Mouse (Mus musculus) hindbrain, embryonic 10.5 days (tissue): Measurements from ENCODE around the gene Ezh1. TPM values are rescaled to one million over a fixed set of nuclear protein-coding genes. Genes with fewer than 3 reads are reported as not detected.

Source experiments
- DNase-seq: peaks from one replicate; pipeline ENCODE4 v3.0.0-alpha.2; 2017; ENCODE audit warnings: low spot score
- H3K27ac ChIP-seq: fragments of 300-500 bp; sonication (generic); 2 replicates; pipeline ENCODE4 v1.5.1; 2016; ENCODE audit warnings: mild to moderate bottlenecking, moderate library complexity
- H3K27me3 ChIP-seq: fragments of 300-500 bp; sonication (generic); 2 replicates; pipeline ENCODE4 v1.6.1; 2016; ENCODE audit warnings: mild to moderate bottlenecking; ENCODE audit not compliant: poor library complexity, insufficient read depth, severe bottlenecking
- H3K36me3 ChIP-seq: fragments of 300-500 bp; sonication (generic); 2 replicates; pipeline ENCODE4 v1.6.1; 2016; ENCODE audit warnings: mild to moderate bottlenecking, moderate library complexity
- H3K4me1 ChIP-seq: fragments of 300-500 bp; sonication (generic); replicated peaks from 2 replicates; pipeline ENCODE4 v1.6.1; 2016; ENCODE audit warnings: mild to moderate bottlenecking
- H3K4me3 ChIP-seq: fragments of 300-500 bp; sonication (generic); 2 replicates; pipeline ENCODE4 v1.5.1; 2016; ENCODE audit warnings: mild to moderate bottlenecking, moderate library complexity
- H3K9me3 ChIP-seq: fragments of 300-500 bp; sonication (generic); 2 replicates; pipeline ENCODE4 v1.6.1; 2016; ENCODE audit warnings: mild to moderate bottlenecking, moderate library complexity
- WGBS: fragments of 180-500 bp; shearing (Covaris S2); methylation state at CpG from one replicate; pipeline ENCODE4 v1.1.7; 2016; 5-methylcytosine and 5-hydroxymethylcytosine counted together
- polyA plus RNA-seq: library from polyadenylated mRNA; unstranded; fragments of >200 nt; fragmentation: Nextera tagmentation; extraction: Ambion mirVana; gene quantifications from 2 replicates; pipeline ENCODE4 v1.2.1, GENCODE M21; 2016

Gene Ezh1
- polyA plus RNA-seq = 13.1 TPM in 2 replicates

- 3% methylated on average over 56 of the region's 56 CpGs for WGBS
- H3K4me3 ChIP-seq = peak within 1 kb of the TSS; percentile 88
- H3K27ac ChIP-seq = peak within 1 kb of the TSS; percentile 89
- H3K9me3 ChIP-seq = no peaks in the 10 kb centered on the region
- H3K36me3 ChIP-seq = no peaks in the 10 kb centered on the region
- peaks cover 36% of the 10 kb centered on the region for H3K4me1 ChIP-seq
- peaks cover 9% of the 10 kb centered on the region; the same call in 1 of the 2 replicates for H3K27me3 ChIP-seq
- peak; percentile 84 for DNase-seq
Measured at GRCm38 (mm10) chr11:101226065-101226701, at the start of gene Ezh1. Gene Ezh1, minus strand, starts transcription at chr11:101226463.

- DNase-seq = no peak
- peaks cover 33% of the 10 kb centered on the region for H3K27me3 ChIP-seq
Measured at GRCm38 (mm10) chr11:101275309-101275708, 49.0 kb upstream of the Ezh1 start.

GRCm38 (mm10) chr11:101272446-101272845 lies 46.2 kb upstream of the Ezh1 start:
- peaks cover 30% of the 10 kb centered on the region for H3K4me1 ChIP-seq
- WGBS = 87% methylated on average over 3 of the region's 3 CpGs
- H3K27me3 ChIP-seq = peaks cover 36% of the 10 kb centered on the region
- peaks cover 16% of the 10 kb centered on the region for H3K36me3 ChIP-seq
- H3K4me3 ChIP-seq = no peak overlapping the region
- no peak for DNase-seq
- H3K9me3 ChIP-seq = no peaks in the 10 kb centered on the region
- no peak overlapping the region for H3K27ac ChIP-seq

More at GRCm38 (mm10) chr11:101275309-101275708, 49.0 kb upstream of the Ezh1 start:
- 76% methylated on average over 4 of the region's 4 CpGs for WGBS
- Histone ChIP-seq H3K27ac (no peak overlapping the region), H3K36me3 (peaks cover 16% of the 10 kb centered on the region), H3K4me1 (peaks cover 39% of the 10 kb centered on the region), H3K4me3 (no peak overlapping the region), H3K9me3 (no peaks in the 10 kb centered on the region)

GRCm38 (mm10) chr11:101269577-101270116 lies 43.4 kb upstream of the Ezh1 start:
- 34% methylated on average over 10 of the region's 10 CpGs for WGBS
- Histone ChIP-seq H3K27ac (no peak overlapping the region; the same call in 1 of the 2 replicates), H3K36me3 (no peaks in the 10 kb centered on the region), H3K9me3 (no peaks in the 10 kb centered on the region), H3K4me1 (peaks cover 24% of the 10 kb centered on the region), H3K27me3 (peaks cover 41% of the 10 kb centered on the region), H3K4me3 (0 out of 2 replicates have a peak overlapping the region, but pooled peaks have one; percentile 18)
- peak; percentile 39 for DNase-seq

DNA sequence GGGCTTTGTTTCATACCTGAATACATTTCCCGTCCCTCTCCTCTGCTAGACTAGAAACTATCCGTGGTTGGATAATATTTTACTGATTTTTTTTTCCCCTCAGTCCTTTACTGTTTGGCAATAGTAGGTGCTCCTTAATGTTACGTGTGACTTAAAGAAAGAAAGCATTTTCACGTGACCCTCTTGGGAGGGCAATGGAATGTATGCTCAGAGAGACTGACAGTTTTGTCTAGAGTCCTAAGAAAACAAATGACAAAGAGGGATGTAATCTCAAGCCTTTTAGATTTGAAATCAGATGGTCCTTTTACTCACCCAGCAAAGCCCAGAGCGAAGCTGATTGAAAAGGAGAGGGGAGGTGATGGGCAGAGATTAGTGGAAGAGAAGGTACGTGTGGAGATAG lies 39.6 kb upstream of the Ezh1 start:
- no peak for DNase-seq
- Histone ChIP-seq H3K27me3 (peaks cover 77% of the 10 kb centered on the region), H3K9me3 (no peaks in the 10 kb centered on the region), H3K36me3 (no peaks in the 10 kb centered on the region), H3K4me3 (0 out of 2 replicates have a peak overlapping the region, but pooled peaks have one; percentile 53), H3K4me1 (peaks cover 58% of the 10 kb centered on the region), H3K27ac (no peak overlapping the region)
- WGBS = 18% methylated on average over 6 of the region's 6 CpGs

DNA sequence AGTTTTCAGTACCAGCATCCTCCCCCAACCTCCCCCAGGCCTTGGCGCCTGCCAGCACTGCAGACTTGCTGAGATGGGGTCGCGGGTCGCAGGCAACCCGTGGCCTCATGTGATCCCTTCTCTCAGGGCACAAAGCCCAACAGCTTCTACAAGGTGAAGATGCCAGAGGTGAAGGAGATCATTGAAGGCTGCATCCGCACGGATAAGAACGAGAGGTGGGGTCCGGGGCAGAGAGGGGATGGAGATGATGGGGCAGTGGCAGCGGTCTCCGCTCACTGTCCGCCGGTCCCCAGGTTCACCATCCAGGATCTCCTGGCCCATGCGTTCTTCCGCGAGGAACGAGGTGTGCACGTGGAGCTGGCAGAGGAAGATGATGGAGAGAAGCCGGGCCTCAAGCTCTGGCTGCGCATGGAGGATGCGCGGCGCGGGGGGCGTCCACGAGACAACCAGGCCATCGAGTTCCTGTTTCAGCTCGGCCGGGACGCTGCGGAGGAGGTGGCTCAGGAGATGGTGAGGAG lies 38.8 kb upstream of the Ezh1 start:
- H3K36me3 ChIP-seq = no peaks in the 10 kb centered on the region
- H3K27me3 ChIP-seq = peaks cover 80% of the 10 kb centered on the region
- 2% methylated on average over 31 of the region's 31 CpGs for WGBS
- H3K27ac ChIP-seq = peak overlapping the region; percentile 69
- H3K4me3 ChIP-seq = peak overlapping the region; percentile 53
- DNase-seq = peak; percentile 53
- H3K9me3 ChIP-seq = no peaks in the 10 kb centered on the region
- H3K4me1 ChIP-seq = peaks cover 66% of the 10 kb centered on the region

- Histone ChIP-seq H3K4me3 (peak overlapping the region; percentile 66), H3K27ac (no peak overlapping the region), H3K27me3 (peaks cover 78% of the 10 kb centered on the region), H3K4me1 (peaks cover 69% of the 10 kb centered on the region), H3K9me3 (no peaks in the 10 kb centered on the region), H3K36me3 (peaks cover 5% of the 10 kb centered on the region; the same call in 1 of the 2 replicates)
- 10% methylated on average over 3 of the region's 3 CpGs for WGBS
- no peak for DNase-seq
Measured at GRCm38 (mm10) chr11:101263989-101264280, 37.7 kb upstream of the Ezh1 start.

DNA sequence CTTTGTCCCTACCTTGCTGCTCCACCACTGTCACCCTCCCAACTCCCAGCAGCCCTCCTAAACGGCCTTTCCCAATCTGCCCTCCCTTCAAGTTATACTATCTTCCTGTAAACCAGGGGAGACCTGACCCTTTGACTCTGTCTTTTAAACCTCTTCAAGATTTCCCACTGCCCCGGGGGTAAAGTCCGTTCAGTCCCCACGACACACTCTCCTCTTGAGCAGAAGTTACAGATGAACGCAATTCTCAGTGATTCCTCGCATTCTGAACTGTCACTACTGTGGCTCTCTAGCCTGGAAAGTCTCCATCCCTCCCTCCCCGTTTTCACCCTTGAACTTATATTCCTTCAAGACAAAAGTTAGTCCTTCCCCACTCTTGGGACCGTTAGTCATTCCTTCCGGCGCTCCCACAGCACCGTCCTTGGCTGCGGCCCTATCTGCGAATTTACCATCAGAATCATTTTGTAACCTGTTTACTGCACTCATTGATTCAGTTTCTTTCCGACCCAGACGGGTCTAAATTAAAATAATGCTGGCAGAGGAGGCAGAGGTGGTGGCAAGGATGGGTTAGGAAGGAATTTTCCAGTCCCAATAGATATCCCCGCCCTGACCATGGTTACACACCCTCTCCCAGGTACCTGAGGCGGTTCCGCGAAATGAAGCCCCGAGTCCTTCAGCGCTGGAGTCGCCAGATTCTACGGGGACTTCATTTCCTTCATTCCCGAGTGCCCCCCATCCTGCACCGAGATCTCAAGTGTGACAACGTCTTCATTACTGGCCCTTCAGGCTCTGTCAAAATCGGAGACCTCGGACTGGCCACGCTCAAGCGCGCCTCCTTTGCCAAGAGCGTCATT lies 37.1 kb upstream of the Ezh1 start:
- WGBS = 3% methylated on average over 32 of the region's 32 CpGs
- H3K27me3 ChIP-seq = peaks cover 72% of the 10 kb centered on the region

DNA sequence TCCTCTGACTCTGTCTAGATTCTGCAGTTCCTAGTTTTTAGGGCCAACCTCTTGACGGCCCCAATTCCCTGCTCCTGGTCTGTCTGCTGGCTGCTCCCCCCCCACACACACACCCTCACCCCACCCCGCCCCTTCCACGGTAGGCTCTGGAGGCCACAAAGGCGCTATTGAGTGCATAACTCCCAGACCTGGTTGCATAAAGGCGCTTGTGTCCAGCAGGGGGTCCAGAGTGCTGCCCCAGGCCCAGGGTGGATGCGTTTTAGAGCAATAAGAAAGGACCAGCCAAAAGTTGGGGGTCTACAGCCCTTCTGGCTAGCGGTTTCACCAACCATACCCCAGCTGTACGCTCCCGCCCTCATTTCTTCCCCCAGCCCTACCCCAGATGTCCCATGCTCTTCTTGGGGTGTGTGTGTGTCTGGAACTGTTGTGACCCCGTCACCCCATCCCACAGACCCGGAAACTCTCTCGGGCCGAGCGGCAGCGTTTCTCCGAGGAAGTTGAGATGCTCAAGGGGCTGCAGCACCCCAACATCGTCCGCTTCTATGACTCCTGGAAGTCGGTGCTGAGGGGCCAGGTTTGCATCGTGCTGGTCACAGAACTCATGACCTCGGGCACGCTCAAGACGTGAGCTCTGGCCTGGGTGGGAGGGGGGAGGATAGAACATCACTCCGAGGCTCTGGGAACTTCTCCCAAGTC lies 36.2 kb upstream of the Ezh1 start:
- H3K4me1 ChIP-seq = peaks cover 73% of the 10 kb centered on the region
- peak overlapping the region; percentile 54 for H3K27ac ChIP-seq
- peaks cover 15% of the 10 kb centered on the region for H3K36me3 ChIP-seq
- H3K9me3 ChIP-seq = no peaks in the 10 kb centered on the region
- under 1% methylated on average over 24 of the region's 24 CpGs for WGBS
- peak overlapping the region; percentile 66 for H3K4me3 ChIP-seq
- peak; percentile 51 for DNase-seq
- H3K27me3 ChIP-seq = peaks cover 65% of the 10 kb centered on the region

More for the DNA sequence above, 37.1 kb upstream of the Ezh1 start:
- H3K9me3 ChIP-seq = no peaks in the 10 kb centered on the region
- H3K27ac ChIP-seq = no peak overlapping the region
- H3K4me1 ChIP-seq = peaks cover 73% of the 10 kb centered on the region
- peak overlapping the region; percentile 66 for H3K4me3 ChIP-seq
- DNase-seq = peak; percentile 45
- peaks cover 11% of the 10 kb centered on the region for H3K36me3 ChIP-seq

DNA sequence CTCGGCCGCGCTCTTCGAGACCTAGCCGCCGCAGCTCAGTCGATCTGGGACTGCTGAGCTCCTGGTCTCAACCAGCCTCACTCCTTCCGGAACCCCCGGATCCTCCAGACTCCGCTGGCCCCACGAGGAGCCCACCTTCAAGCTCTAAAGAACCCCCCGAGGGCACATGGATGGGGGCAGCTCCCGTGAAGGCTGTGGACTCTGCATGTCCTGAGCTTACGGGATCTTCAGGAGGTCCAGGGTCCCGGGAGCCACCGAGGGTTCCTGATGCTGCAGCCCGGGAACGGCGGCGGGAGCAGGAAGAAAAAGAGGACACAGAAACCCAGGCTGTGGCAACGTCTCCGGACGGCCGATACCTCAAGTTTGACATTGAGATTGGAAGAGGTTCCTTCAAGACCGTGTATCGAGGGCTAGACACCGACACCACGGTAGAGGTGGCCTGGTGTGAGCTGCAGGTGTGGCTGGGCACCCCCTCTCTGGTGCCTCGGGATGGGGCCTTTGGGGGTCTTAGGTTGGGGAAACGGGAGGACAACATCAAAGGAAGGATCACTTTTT lies 34.6 kb upstream of the Ezh1 start:
- no peak for DNase-seq
- H3K9me3 ChIP-seq = no peaks in the 10 kb centered on the region
- under 1% methylated on average over 30 of the region's 30 CpGs for WGBS
- peaks cover 52% of the 10 kb centered on the region for H3K27me3 ChIP-seq
- H3K36me3 ChIP-seq = peaks cover 27% of the 10 kb centered on the region
- H3K27ac ChIP-seq = peak overlapping the region; percentile 85
- H3K4me1 ChIP-seq = peaks cover 70% of the 10 kb centered on the region
- peak overlapping the region; percentile 66 for H3K4me3 ChIP-seq

DNA sequence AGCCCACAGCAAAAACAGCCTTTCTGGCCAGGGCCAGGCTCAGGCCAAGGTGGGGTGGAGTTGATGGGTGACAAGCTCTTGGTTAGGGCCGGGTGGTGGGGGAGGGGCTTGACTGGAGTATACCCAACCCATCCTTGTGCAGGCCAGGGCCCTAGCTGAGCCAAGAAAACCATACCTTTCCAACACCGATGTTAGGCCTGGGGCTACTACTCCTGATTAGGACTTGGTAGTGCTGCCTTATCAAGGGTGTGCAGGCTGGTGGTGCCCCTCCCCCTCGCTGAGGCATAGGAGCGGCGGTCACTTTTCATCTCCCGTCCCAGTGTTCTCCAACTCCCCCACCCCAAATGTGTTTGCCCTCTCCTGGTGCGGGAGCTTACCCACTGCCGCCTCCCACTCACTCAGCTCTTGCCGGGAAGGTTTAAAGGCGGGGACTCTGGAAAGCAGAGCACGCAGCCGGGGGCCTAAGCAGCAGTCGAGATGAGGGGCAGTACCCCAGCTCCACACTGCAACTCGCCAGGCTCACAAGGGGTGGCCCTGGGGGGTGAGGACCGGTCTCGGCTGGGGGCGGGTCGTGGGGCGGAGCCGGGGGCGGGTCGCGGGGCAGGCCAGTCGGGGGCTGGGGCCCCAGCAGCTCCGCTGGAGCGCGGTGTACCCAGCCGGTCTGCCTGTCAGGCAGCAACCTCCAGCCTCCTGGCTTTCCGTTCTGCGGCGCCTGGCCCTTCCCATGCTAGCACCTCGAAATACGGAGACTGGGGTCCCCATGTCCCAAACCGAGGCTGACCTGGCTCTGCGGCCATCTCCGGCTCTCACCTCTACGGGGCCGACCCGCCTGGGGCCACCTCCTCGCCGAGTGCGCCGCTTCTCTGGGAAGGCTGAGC lies 33.9 kb upstream of the Ezh1 start, which contains the start of gene Wnk4:
TSS of gene Wnk4 (plus strand) at position 620 of the 878 bp plus-strand sequence.
- WGBS = under 1% methylated on average over 43 of the region's 43 CpGs
- Histone ChIP-seq H3K27me3 (peaks cover 44% of the 10 kb centered on the region), H3K9me3 (no peaks in the 10 kb centered on the region), H3K4me3 (peak within 1 kb of the TSS; percentile 66), H3K4me1 (peaks cover 63% of the 10 kb centered on the region), H3K36me3 (peaks cover 29% of the 10 kb centered on the region), H3K27ac (peak within 1 kb of the TSS; percentile 85)
- DNase-seq = peak; percentile 79
